Mouse (Mus musculus): ENCODE data around the gene N4bp3. TPM values are rescaled to one million over a fixed set of nuclear protein-coding genes. Genes with fewer than 3 reads are reported as not detected.

Gene N4bp3
- polyA plus RNA-seq, 1 experiment from 2014 or later: 2.4 TPM

GRCm38 (mm10) chr11:51656798-51657521 lies 6.3 kb upstream of the N4bp3 start:
- Histone ChIP-seq H3K36me3 (replicated peaks; ENCODE audit: insufficient read depth, low read length) (no peaks in the 10 kb centered on the region), H3K27me3 (ENCODE audit: insufficient read depth, low read length) (no peaks in the 10 kb centered on the region), H3K9me3 (ENCODE audit: low read length) (no peaks in the 10 kb centered on the region), H3K9ac (replicated peaks) (no peak overlapping the region), H3K4me2 (ENCODE audit: low read depth, low read length) (no peak overlapping the region), H3K4me1 (ENCODE audit: insufficient read depth) (peaks cover 18% of the 10 kb centered on the region), H3K4me3 (ENCODE audit: low read depth, low read length) (no peak overlapping the region), H3K27ac (ENCODE audit: low read depth) (no peak overlapping the region)
- no peak for TF ChIP-seq CTCF (IDR thresholded peaks at IDR 0.05; ENCODE audit: low read depth)
- TF ChIP-seq EP300 (IDR thresholded peaks at IDR 0.05; ENCODE audit: low read depth): no peak
- WGBS (ENCODE audit: insufficient replicate concordance): 74% methylated on average over 10 of the region's 10 CpGs
- DNase-seq (no peak), ATAC-seq (no peak)

DNA sequence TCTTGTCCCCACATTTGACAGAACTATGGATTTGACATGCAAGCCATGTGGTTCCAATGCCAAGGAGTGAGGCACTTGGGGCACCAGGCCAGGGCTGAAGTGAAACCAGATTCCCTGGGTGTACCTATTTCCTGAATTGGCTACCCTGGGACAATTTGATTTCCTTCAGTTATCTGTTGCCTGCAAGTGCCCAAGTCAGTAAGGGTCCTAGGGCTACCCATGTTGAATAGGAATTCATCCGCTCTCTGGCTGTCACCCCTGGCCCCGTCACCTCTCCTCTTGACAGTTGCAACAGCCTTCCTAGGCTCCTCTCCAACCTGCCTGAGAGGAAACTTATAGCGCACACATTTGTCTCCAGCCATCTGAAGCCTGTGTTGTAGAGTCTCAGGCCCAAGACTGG lies 4.2 kb upstream of the N4bp3 start:
- H3K4me3 ChIP-seq (ENCODE audit: low read depth, low read length): no peak overlapping the region
- H3K9ac ChIP-seq (replicated peaks): no peak overlapping the region
- H3K27ac ChIP-seq (ENCODE audit: low read depth): no peak overlapping the region
- DNase-seq (no peak), ATAC-seq (no peak)
- TF ChIP-seq CTCF (IDR thresholded peaks at IDR 0.05; ENCODE audit: low read depth) (no peak), EP300 (IDR thresholded peaks at IDR 0.05; ENCODE audit: low read depth) (no peak)
- peaks cover 3% of the 10 kb centered on the region; the same call in 1 of the 2 replicates for H3K27me3 ChIP-seq (ENCODE audit: insufficient read depth, low read length)
- WGBS (ENCODE audit: insufficient replicate concordance): 76% methylated on average over 3 of the region's 3 CpGs
- no peaks in the 10 kb centered on the region for H3K36me3 ChIP-seq (replicated peaks; ENCODE audit: insufficient read depth, low read length)
- H3K4me1 ChIP-seq (ENCODE audit: insufficient read depth): peaks cover 24% of the 10 kb centered on the region
- no peaks in the 10 kb centered on the region for H3K9me3 ChIP-seq (ENCODE audit: low read length)
- H3K4me2 ChIP-seq (ENCODE audit: low read depth, low read length): no peak overlapping the region

GRCm38 (mm10) chr11:51653736-51654135 lies 3.1 kb upstream of the N4bp3 start:
- H3K27me3 ChIP-seq (ENCODE audit: insufficient read depth, low read length): peaks cover 11% of the 10 kb centered on the region
- no peak overlapping the region for H3K4me2 ChIP-seq (ENCODE audit: low read depth, low read length)
- H3K9ac ChIP-seq (replicated peaks): no peak overlapping the region
- ATAC-seq (no peak), DNase-seq (no peak)
- H3K4me1 ChIP-seq (ENCODE audit: insufficient read depth): peaks cover 30% of the 10 kb centered on the region
- no peak overlapping the region for H3K4me3 ChIP-seq (ENCODE audit: low read depth, low read length)
- TF ChIP-seq EP300 (IDR thresholded peaks at IDR 0.05; ENCODE audit: low read depth): no peak
- no peak for TF ChIP-seq CTCF (IDR thresholded peaks at IDR 0.05; ENCODE audit: low read depth)
- no peaks in the 10 kb centered on the region for H3K36me3 ChIP-seq (replicated peaks; ENCODE audit: insufficient read depth, low read length)
- WGBS (ENCODE audit: insufficient replicate concordance): 81% methylated on average over 6 of the region's 6 CpGs
- no peak overlapping the region for H3K27ac ChIP-seq (ENCODE audit: low read depth)
- no peaks in the 10 kb centered on the region for H3K9me3 ChIP-seq (ENCODE audit: low read length)

DNA sequence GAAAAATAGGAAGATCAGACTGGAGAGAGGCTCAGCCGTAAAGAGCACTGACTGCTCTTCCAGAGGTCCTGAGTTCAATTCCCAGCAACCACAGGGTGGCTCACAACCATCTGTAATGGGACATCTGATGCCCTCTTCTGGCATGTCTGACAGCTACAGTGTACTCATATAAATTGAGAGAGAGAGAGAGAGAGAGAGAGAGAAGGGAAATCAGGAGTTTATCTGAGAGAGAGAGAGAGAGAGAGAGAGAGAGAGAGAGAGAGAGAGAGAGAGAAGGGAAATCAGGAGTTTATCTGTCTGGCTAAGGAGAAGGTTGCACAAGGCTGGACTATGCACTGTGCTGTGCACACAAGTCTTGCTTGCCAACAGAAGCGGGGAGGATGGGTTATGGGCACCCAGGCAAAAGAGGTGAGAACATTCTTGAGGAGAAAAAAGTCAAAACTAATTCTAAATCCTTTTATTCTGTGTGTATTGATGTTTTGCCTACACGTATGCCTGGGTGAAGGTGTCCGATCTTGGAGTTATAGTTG lies 2.3 kb upstream of the N4bp3 start:
- Histone ChIP-seq H3K27me3 (ENCODE audit: insufficient read depth, low read length) (peaks cover 11% of the 10 kb centered on the region), H3K4me1 (ENCODE audit: insufficient read depth) (peaks cover 23% of the 10 kb centered on the region), H3K4me3 (ENCODE audit: low read depth, low read length) (no peak overlapping the region), H3K9me3 (ENCODE audit: low read length) (no peaks in the 10 kb centered on the region), H3K4me2 (ENCODE audit: low read depth, low read length) (no peak overlapping the region), H3K36me3 (replicated peaks; ENCODE audit: insufficient read depth, low read length) (no peaks in the 10 kb centered on the region), H3K27ac (ENCODE audit: low read depth) (no peak overlapping the region), H3K9ac (replicated peaks) (no peak overlapping the region)
- DNase-seq (peak; percentile 53), ATAC-seq (peak; percentile 65)
- 72% methylated on average over 4 of the region's 4 CpGs for WGBS (ENCODE audit: insufficient replicate concordance)
- TF ChIP-seq EP300 (IDR thresholded peaks at IDR 0.05; ENCODE audit: low read depth): no peak
- 0 out of 2 replicates have a peak, but pooled peaks have one; percentile 11 for TF ChIP-seq CTCF (IDR thresholded peaks at IDR 0.05; ENCODE audit: low read depth)

DNA sequence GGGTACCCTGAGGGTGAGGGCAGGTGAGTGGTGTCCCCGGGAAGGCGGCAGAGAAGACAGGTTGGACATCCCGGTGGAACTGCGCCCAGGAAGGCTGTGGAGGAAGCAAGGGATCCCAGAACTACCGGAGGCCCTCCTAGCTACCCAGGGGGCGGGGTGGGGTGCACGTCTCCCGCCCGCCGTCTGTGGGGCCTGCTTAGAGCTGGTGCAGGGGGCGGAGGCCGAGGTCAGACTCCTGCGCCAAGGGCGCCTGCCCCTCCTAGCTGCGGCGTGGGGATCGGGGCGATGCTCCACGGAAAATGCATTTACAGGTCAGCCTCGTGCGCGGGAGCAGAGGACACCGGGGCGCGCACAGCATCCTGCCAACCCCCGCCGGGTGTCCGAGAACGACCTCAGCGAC lies 381 bp downstream of the N4bp3 start:
- 0 out of 2 replicates have a peak, but pooled peaks cover 1% of the 10 kb centered on the region for H3K36me3 ChIP-seq (replicated peaks; ENCODE audit: insufficient read depth, low read length)
- H3K9me3 ChIP-seq (ENCODE audit: low read length): no peaks in the 10 kb centered on the region
- no peak overlapping the region for H3K27ac ChIP-seq (ENCODE audit: low read depth)
- DNase-seq (no peak), ATAC-seq (peak; percentile 12)
- H3K27me3 ChIP-seq (ENCODE audit: insufficient read depth, low read length): peaks cover 11% of the 10 kb centered on the region
- H3K9ac ChIP-seq (replicated peaks): peak overlapping the region; percentile 67
- peaks cover 17% of the 10 kb centered on the region for H3K4me1 ChIP-seq (ENCODE audit: insufficient read depth)
- 1% methylated on average over 22 of the region's 30 CpGs for WGBS (ENCODE audit: insufficient replicate concordance)
- no peak for TF ChIP-seq EP300 (IDR thresholded peaks at IDR 0.05; ENCODE audit: low read depth)
- TF ChIP-seq CTCF (IDR thresholded peaks at IDR 0.05; ENCODE audit: low read depth): no peak
- peak overlapping the region; percentile 59 for H3K4me3 ChIP-seq (ENCODE audit: low read depth, low read length)
- peak overlapping the region; percentile 80 for H3K4me2 ChIP-seq (ENCODE audit: low read depth, low read length)

DNA sequence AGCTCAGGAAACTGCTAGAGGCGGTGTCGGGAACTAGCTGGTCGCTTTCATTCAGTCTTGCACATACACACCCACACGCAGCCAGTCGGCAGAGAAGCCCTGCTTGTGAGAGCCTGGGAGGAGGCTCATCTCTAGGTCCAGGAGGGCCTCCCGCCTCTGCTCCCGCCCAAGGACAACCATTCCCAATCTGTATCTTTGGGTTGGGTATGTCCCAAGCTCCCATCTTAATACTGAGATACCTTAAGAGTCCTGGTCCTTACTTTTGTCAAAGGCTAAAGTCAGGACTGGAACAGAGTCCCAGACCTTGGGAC lies 798 bp downstream of the N4bp3 start:
- ATAC-seq: no peak
- peak overlapping the region; percentile 80 for H3K4me2 ChIP-seq (ENCODE audit: low read depth, low read length)
- 4% methylated on average over 7 of the region's 7 CpGs for WGBS (ENCODE audit: insufficient replicate concordance)
- H3K9me3 ChIP-seq (ENCODE audit: low read length): no peaks in the 10 kb centered on the region
- peak overlapping the region; percentile 67 for H3K9ac ChIP-seq (replicated peaks)
- H3K27me3 ChIP-seq (ENCODE audit: insufficient read depth, low read length): peaks cover 11% of the 10 kb centered on the region
- peaks cover 4% of the 10 kb centered on the region; the same call in 1 of the 2 replicates for H3K36me3 ChIP-seq (replicated peaks; ENCODE audit: insufficient read depth, low read length)
- TF ChIP-seq CTCF (IDR thresholded peaks at IDR 0.05; ENCODE audit: low read depth) (no peak), EP300 (IDR thresholded peaks at IDR 0.05; ENCODE audit: low read depth) (no peak)
- peaks cover 17% of the 10 kb centered on the region for H3K4me1 ChIP-seq (ENCODE audit: insufficient read depth)
- DNase-seq: no peak
- H3K4me3 ChIP-seq (ENCODE audit: low read depth, low read length): peak overlapping the region; percentile 59
- no peak overlapping the region for H3K27ac ChIP-seq (ENCODE audit: low read depth)

Measured in liver, postnatal 0 days (tissue).